Mouse (Mus musculus) stomach, postnatal 0 days (tissue): ENCODE results near the gene Irs2. TPM values are rescaled to one million over a fixed set of nuclear protein-coding genes. Genes with fewer than 3 reads are reported as not detected.
A peak's percentile ranks its signal among the peaks of the same experiment; 100 is the strongest.

Experiments used
- ATAC-seq: fragments of 200-750 bp; cut with Nextera tagmentation; 2 replicates; pipeline ENCODE4 v1.8.0; 2017; ENCODE audit not compliant: low FRiP score, low TSS enrichment
- DNase-seq: peaks from one replicate; pipeline ENCODE4 v3.0.0-alpha.2; 2016; ENCODE audit warnings: low spot score
- H3K27ac ChIP-seq: fragments of 300-500 bp; sonication (generic); replicated peaks from 2 replicates; pipeline ENCODE4 v1.5.1; 2014; ENCODE audit warnings: mild to moderate bottlenecking, control low read depth
- H3K27me3 ChIP-seq: fragments of 300-500 bp; sonication (generic); 2 replicates; pipeline ENCODE4 v1.6.1; 2014; ENCODE audit warnings: low read length; ENCODE audit not compliant: control insufficient read depth, insufficient read depth
- H3K36me3 ChIP-seq: fragments of 300-500 bp; sonication (generic); 2 replicates; pipeline ENCODE4 v1.6.1; 2014; ENCODE audit warnings: low read length, mixed read lengths; ENCODE audit not compliant: control insufficient read depth, insufficient read depth
- H3K4me1 ChIP-seq: fragments of 300-500 bp; sonication (generic); replicated peaks from 2 replicates; pipeline ENCODE4 v1.6.1; 2014; ENCODE audit warnings: antibody characterized with exemption; ENCODE audit not compliant: control insufficient read depth, insufficient read depth
- H3K4me2 ChIP-seq: fragments of 300-500 bp; sonication (generic); replicated peaks from 2 replicates; pipeline ENCODE4 v1.6.1; 2014; ENCODE audit warnings: low read depth, mild to moderate bottlenecking, control low read depth, moderate library complexity
- H3K4me3 ChIP-seq: fragments of 300-500 bp; sonication (generic); 2 replicates; pipeline ENCODE4 v1.5.1; 2014; ENCODE audit warnings: low read depth, low read length, control low read depth
- H3K9ac ChIP-seq: fragments of 300-500 bp; sonication (generic); 2 replicates; pipeline ENCODE4 v1.6.1; 2014; ENCODE audit warnings: mild to moderate bottlenecking, low read length, control low read depth, mixed read lengths
- H3K9me3 ChIP-seq: fragments of 300-500 bp; sonication (generic); 2 replicates; pipeline ENCODE4 v1.6.1; 2016; ENCODE audit warnings: low read length; ENCODE audit not compliant: control insufficient read depth
- CTCF ChIP-seq: IDR thresholded peaks from 2 replicates; pipeline ENCODE4 v1.5.1; 2016; ENCODE audit warnings: antibody characterized with exemption, low read depth, mild to moderate bottlenecking, moderate library complexity
- EP300 ChIP-seq: optimal IDR thresholded peaks from 2 replicates; pipeline ENCODE3; 2016; ENCODE audit warnings: antibody characterized with exemption
- WGBS: fragments of 180-500 bp; shearing (Covaris S2); extraction: QIAGEN DNeasy Blood & Tissue Kit; methylation state at CpG from one replicate; pipeline ENCODE4 v1.1.7; 2014; 5-methylcytosine and 5-hydroxymethylcytosine counted together
- polyA plus RNA-seq: library from polyadenylated mRNA; unstranded; fragments of >200 nt; fragmentation: Nextera tagmentation; extraction: Ambion mirVana; gene quantifications from 2 replicates; pipeline ENCODE4 v1.2.1, GENCODE M21; 2015

The Irs2 gene
- 3.3 and 3.9 TPM in 2 replicates for polyA plus RNA-seq

- peaks cover 8% of the 10 kb centered on the region for H3K36me3 ChIP-seq
- peak within 1 kb of the TSS; percentile 99 for H3K27ac ChIP-seq
- H3K9me3 ChIP-seq = no peaks in the 10 kb centered on the region
- ATAC-seq (no peak; the same call in 1 of the 2 replicates), DNase-seq (no peak)
- peak within 1 kb of the TSS; percentile 93 for H3K9ac ChIP-seq
- H3K4me3 ChIP-seq = peak within 1 kb of the TSS; percentile 86
- WGBS = 0% methylated on average over 43 of the region's 64 CpGs
- peaks cover 18% of the 10 kb centered on the region for H3K4me1 ChIP-seq
- H3K27me3 ChIP-seq = no peaks in the 10 kb centered on the region
- TF ChIP-seq EP300 = no peak
- TF ChIP-seq CTCF = no peak
- H3K4me2 ChIP-seq = peak within 1 kb of the TSS; percentile 94
Observed at GRCm38 (mm10) chr8:11008379-11008775, at the start of gene Irs2. Irs2 (minus strand) TSS chr8:11008458.

GRCm38 (mm10) chr8:11056665-11057064 lies 48.4 kb upstream of the Irs2 start:
- no peak for TF ChIP-seq CTCF
- no peak for TF ChIP-seq EP300
- H3K9me3 ChIP-seq = no peaks in the 10 kb centered on the region
- 82% methylated on average over 5 of the region's 5 CpGs for WGBS
- no peaks in the 10 kb centered on the region for H3K36me3 ChIP-seq
- peak overlapping the region; percentile 91 for H3K27ac ChIP-seq
- ATAC-seq (peak; percentile 94), DNase-seq (peak; percentile 69)
- no peak overlapping the region for H3K9ac ChIP-seq
- no peaks in the 10 kb centered on the region; the same call in 1 of the 2 replicates for H3K4me1 ChIP-seq
- no peak overlapping the region for H3K4me2 ChIP-seq
- H3K4me3 ChIP-seq = no peak overlapping the region
- no peaks in the 10 kb centered on the region for H3K27me3 ChIP-seq

GRCm38 (mm10) chr8:11056175-11056563 lies 47.9 kb upstream of the Irs2 start:
- 47% methylated on average over 8 of the region's 8 CpGs for WGBS
- no peaks in the 10 kb centered on the region for H3K36me3 ChIP-seq
- H3K27me3 ChIP-seq = no peaks in the 10 kb centered on the region
- no peak for TF ChIP-seq CTCF
- TF ChIP-seq EP300 = no peak
- H3K4me2 ChIP-seq = no peak overlapping the region
- no peak overlapping the region for H3K9ac ChIP-seq
- H3K9me3 ChIP-seq = no peaks in the 10 kb centered on the region
- H3K27ac ChIP-seq = peak overlapping the region; percentile 91
- DNase-seq (peak; percentile 86), ATAC-seq (peak; percentile 88)
- no peaks in the 10 kb centered on the region; the same call in 1 of the 2 replicates for H3K4me1 ChIP-seq
- no peak overlapping the region for H3K4me3 ChIP-seq

- peak overlapping the region; percentile 91 for H3K27ac ChIP-seq
- no peaks in the 10 kb centered on the region for H3K9me3 ChIP-seq
- no peaks in the 10 kb centered on the region for H3K27me3 ChIP-seq
- H3K4me1 ChIP-seq = no peaks in the 10 kb centered on the region; the same call in 1 of the 2 replicates
- DNase-seq = peak; percentile 83
- H3K36me3 ChIP-seq = no peaks in the 10 kb centered on the region
- ATAC-seq = peak; percentile 85
- H3K4me2 ChIP-seq = no peak overlapping the region
- no peak overlapping the region for H3K9ac ChIP-seq
- no peak overlapping the region for H3K4me3 ChIP-seq
- WGBS = 44% methylated on average over 16 of the region's 16 CpGs
- TF ChIP-seq EP300 (no peak), CTCF (no peak)
Observed at GRCm38 (mm10) chr8:11055557-11056174, 47.4 kb upstream of the Irs2 start.

- 60% methylated on average over 5 of the region's 5 CpGs for WGBS
- H3K27me3 ChIP-seq = no peaks in the 10 kb centered on the region
Observed at GRCm38 (mm10) chr8:11049835-11050234, 41.6 kb upstream of the Irs2 start.

GRCm38 (mm10) chr8:11047812-11048211 lies 39.6 kb upstream of the Irs2 start:
- Histone ChIP-seq H3K36me3 (no peaks in the 10 kb centered on the region), H3K4me3 (no peak overlapping the region), H3K9me3 (no peaks in the 10 kb centered on the region), H3K9ac (no peak overlapping the region), H3K27me3 (no peaks in the 10 kb centered on the region), H3K4me2 (no peak overlapping the region), H3K4me1 (no peaks in the 10 kb centered on the region), H3K27ac (no peak overlapping the region)
- DNase-seq = no peak
- ATAC-seq = no peak
- WGBS = 83% methylated on average over 1 of the region's 1 CpGs
- TF ChIP-seq EP300 = no peak
- TF ChIP-seq CTCF = no peak

More at GRCm38 (mm10) chr8:11049835-11050234, 41.6 kb upstream of the Irs2 start:
- H3K4me3 ChIP-seq = no peak overlapping the region
- TF ChIP-seq EP300 (no peak), CTCF (peak; percentile 36; the same call in 1 of the 2 replicates)
- DNase-seq (no peak), ATAC-seq (no peak)
- no peaks in the 10 kb centered on the region for H3K4me1 ChIP-seq
- no peak overlapping the region for H3K9ac ChIP-seq
- H3K27ac ChIP-seq = no peak overlapping the region
- H3K4me2 ChIP-seq = no peak overlapping the region
- H3K9me3 ChIP-seq = no peaks in the 10 kb centered on the region
- H3K36me3 ChIP-seq = no peaks in the 10 kb centered on the region
